Mouse (Mus musculus) lung, embryonic 15.5 days (tissue): ENCODE results near the gene Smim15. TPM values are rescaled to one million over a fixed set of nuclear protein-coding genes. Genes with fewer than 3 reads are reported as not detected.

Experiments
- ATAC-seq: fragments of 200-750 bp; cut with Nextera tagmentation; 2 replicates; pipeline ENCODE4 v1.8.0; 2017; ENCODE audit warnings: moderate number of reproducible peaks, borderline replicate concordance; ENCODE audit not compliant: low FRiP score, low TSS enrichment; ENCODE audit errors: extremely low read depth
- H3K27ac ChIP-seq: fragments of 300-500 bp; sonication (generic); 2 replicates; pipeline ENCODE4 v1.5.1; 2015; ENCODE audit warnings: moderate library complexity, mild to moderate bottlenecking, inconsistent platforms
- H3K27me3 ChIP-seq: fragments of 300-500 bp; sonication (generic); 2 replicates; pipeline ENCODE4 v1.6.1; 2015; ENCODE audit warnings: inconsistent platforms
- H3K36me3 ChIP-seq: fragments of 300-500 bp; sonication (generic); 2 replicates; pipeline ENCODE4 v1.6.1; 2015; ENCODE audit warnings: inconsistent platforms
- H3K4me1 ChIP-seq: fragments of 300-500 bp; sonication (generic); 2 replicates; pipeline ENCODE4 v1.6.1; 2015; ENCODE audit warnings: inconsistent platforms
- H3K4me2 ChIP-seq: fragments of 300-500 bp; sonication (generic); 2 replicates; pipeline ENCODE4 v1.6.1; 2015; ENCODE audit warnings: inconsistent platforms, mild to moderate bottlenecking, moderate library complexity
- H3K4me3 ChIP-seq: fragments of 300-500 bp; sonication (generic); 2 replicates; pipeline ENCODE4 v1.5.1; 2015; ENCODE audit warnings: mild to moderate bottlenecking, inconsistent platforms
- H3K9ac ChIP-seq: fragments of 300-500 bp; sonication (generic); 2 replicates; pipeline ENCODE4 v1.6.1; 2015; ENCODE audit warnings: inconsistent platforms
- H3K9me3 ChIP-seq: fragments of 300-500 bp; sonication (generic); 2 replicates; pipeline ENCODE4 v1.6.1; 2016; ENCODE audit warnings: inconsistent platforms
- WGBS: fragments of 180-500 bp; shearing (Covaris S2); methylation state at CpG from one replicate; pipeline ENCODE4 v1.1.7; 2015; 5-methylcytosine and 5-hydroxymethylcytosine counted together
- polyA plus RNA-seq: library from polyadenylated mRNA; unstranded; fragments of >200 nt; fragmentation: Nextera tagmentation; extraction: Ambion mirVana; gene quantifications from 2 replicates; pipeline ENCODE4 v1.2.1, GENCODE M21; 2015

Smim15 gene
- 68.8 and 69.7 TPM in 2 replicates for polyA plus RNA-seq

- H3K36me3 ChIP-seq: peaks cover 9% of the 10 kb centered on the region; the same call in 1 of the 2 replicates
- peaks cover 40% of the 10 kb centered on the region for H3K4me1 ChIP-seq
- no peaks in the 10 kb centered on the region for H3K9me3 ChIP-seq
- under 1% methylated on average over 71 of the region's 71 CpGs for WGBS
- H3K4me3 ChIP-seq: peak within 1 kb of the TSS; percentile 83
- H3K27me3 ChIP-seq: no peaks in the 10 kb centered on the region
- H3K9ac ChIP-seq: peak within 1 kb of the TSS; percentile 96
- H3K4me2 ChIP-seq: peak within 1 kb of the TSS; percentile 72
- ATAC-seq: peak; percentile 97
- peak within 1 kb of the TSS; percentile 97 for H3K27ac ChIP-seq
These were observed at the start of gene Smim15 for GRCm38 (mm10) chr13:108044222-108044941. Gene Smim15 (plus strand): TSS chr13:108044446.

DNA sequence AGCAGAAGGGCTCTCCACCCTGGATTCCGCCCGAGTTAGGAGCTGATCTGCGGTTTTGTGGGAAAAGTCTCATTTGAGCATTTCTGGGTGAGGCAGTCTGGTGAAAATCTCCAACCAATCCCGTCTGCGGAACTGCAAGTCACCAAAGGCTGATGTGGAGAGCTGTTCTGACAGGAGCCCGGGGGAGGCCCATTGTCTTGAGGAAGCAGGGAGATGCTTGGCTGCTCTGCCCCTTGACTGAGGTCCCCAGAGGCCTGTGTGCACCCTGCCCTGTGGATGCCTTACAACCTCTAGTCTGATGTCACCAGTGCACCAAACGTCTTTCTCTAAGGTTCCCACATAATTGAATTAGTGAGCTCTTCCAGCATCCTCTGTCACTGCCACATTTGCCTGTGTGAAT is 49.0 kb upstream of the Smim15 start:
- H3K36me3 ChIP-seq: no peaks in the 10 kb centered on the region
- no peaks in the 10 kb centered on the region for H3K27me3 ChIP-seq
- H3K9me3 ChIP-seq: no peaks in the 10 kb centered on the region
- WGBS: 56% methylated on average over 7 of the region's 7 CpGs
- no peaks in the 10 kb centered on the region; the same call in 1 of the 2 replicates for H3K4me1 ChIP-seq
- no peak overlapping the region for H3K4me3 ChIP-seq
- peak; percentile 19; the same call in 1 of the 2 replicates for ATAC-seq
- H3K9ac ChIP-seq: no peak overlapping the region
- no peak overlapping the region for H3K4me2 ChIP-seq
- H3K27ac ChIP-seq: no peak overlapping the region

GRCm38 (mm10) chr13:107996301-107996700 is 47.9 kb upstream of the Smim15 start:
- no peaks in the 10 kb centered on the region for H3K36me3 ChIP-seq
- H3K4me2 ChIP-seq: no peak overlapping the region
- H3K9ac ChIP-seq: no peak overlapping the region
- no peak for ATAC-seq
- WGBS: 92% methylated on average over 3 of the region's 3 CpGs
- H3K27ac ChIP-seq: no peak overlapping the region
- H3K27me3 ChIP-seq: no peaks in the 10 kb centered on the region
- H3K9me3 ChIP-seq: no peaks in the 10 kb centered on the region
- H3K4me1 ChIP-seq: no peaks in the 10 kb centered on the region; the same call in 1 of the 2 replicates
- H3K4me3 ChIP-seq: no peak overlapping the region

DNA sequence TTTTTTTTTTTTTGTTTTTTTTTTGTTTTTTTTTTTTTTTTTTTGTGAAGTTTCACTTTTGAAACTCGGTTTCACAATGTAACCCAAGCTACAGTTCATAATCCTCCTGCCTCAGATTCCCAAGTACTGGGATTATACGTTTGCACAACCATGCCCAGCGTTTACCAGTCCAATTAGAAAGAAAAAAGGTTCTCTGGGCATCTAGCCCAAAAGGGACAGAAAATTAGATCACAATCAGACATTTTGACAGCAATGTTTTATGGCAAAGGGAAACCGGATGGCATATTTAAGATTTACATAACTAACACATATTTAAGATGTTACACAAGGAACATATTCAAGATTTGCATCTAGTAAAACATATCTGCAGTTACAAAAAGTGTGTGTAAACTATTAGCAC is 36.4 kb upstream of the Smim15 start:
- Histone ChIP-seq H3K4me3 (no peak overlapping the region), H3K27ac (no peak overlapping the region), H3K27me3 (no peaks in the 10 kb centered on the region), H3K36me3 (no peaks in the 10 kb centered on the region), H3K4me1 (no peaks in the 10 kb centered on the region), H3K9ac (no peak overlapping the region), H3K9me3 (no peaks in the 10 kb centered on the region), H3K4me2 (no peak overlapping the region)
- no peak for ATAC-seq
- WGBS: 79% methylated on average over 4 of the region's 4 CpGs

GRCm38 (mm10) chr13:108013110-108013509 is 31.1 kb upstream of the Smim15 start:
- no peaks in the 10 kb centered on the region for H3K4me1 ChIP-seq
- H3K4me3 ChIP-seq: no peak overlapping the region
- H3K27ac ChIP-seq: no peak overlapping the region
- H3K36me3 ChIP-seq: no peaks in the 10 kb centered on the region
- no peak overlapping the region for H3K9ac ChIP-seq
- no peaks in the 10 kb centered on the region for H3K9me3 ChIP-seq
- 74% methylated on average over 8 of the region's 8 CpGs for WGBS
- ATAC-seq: no peak
- H3K27me3 ChIP-seq: no peaks in the 10 kb centered on the region
- no peak overlapping the region for H3K4me2 ChIP-seq

DNA sequence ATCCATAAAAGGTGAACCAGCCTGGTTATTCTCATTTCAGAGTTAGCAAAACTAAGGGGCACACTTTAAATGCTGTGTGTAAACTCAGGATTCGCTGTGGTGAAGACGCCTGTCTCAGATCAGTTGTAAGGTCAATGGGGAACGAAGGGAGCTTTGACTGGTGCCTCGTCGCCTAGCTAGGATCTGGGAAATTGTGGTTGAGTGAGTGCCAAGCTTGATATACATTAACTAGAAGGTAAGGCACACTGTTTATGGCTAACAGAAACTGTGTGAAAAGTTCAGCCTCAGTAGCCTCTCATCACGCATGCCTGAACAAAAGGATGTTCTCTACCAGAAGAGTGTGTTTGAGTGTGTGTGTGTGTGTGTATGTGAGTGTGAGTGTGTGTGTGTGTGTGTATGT is 30.4 kb upstream of the Smim15 start:
- no peak for ATAC-seq
- Histone ChIP-seq H3K4me2 (no peak overlapping the region), H3K36me3 (no peaks in the 10 kb centered on the region), H3K4me3 (no peak overlapping the region), H3K27me3 (no peaks in the 10 kb centered on the region), H3K9me3 (no peaks in the 10 kb centered on the region), H3K4me1 (no peaks in the 10 kb centered on the region), H3K27ac (no peak overlapping the region), H3K9ac (no peak overlapping the region)
- 75% methylated on average over 6 of the region's 6 CpGs for WGBS

DNA sequence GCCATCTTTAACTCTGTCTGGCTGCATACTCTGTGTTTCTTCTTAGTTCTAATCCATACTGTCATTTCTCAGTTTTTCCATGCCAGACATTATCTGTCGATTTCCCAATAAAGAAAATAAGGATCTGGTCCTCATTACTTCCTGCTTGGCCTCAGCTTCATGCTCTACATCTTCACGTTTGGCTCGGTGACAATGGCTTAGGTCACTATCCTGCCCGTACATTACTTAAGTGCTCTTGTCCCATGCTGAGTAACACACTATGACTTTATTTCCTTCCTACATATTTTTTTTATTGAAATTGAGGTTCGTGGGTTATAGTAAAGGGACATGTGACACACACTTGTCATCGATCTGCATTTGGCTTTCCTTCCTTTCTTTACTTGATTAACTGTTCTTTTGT is 29.1 kb upstream of the Smim15 start:
- Histone ChIP-seq H3K4me1 (no peaks in the 10 kb centered on the region), H3K4me2 (no peak overlapping the region), H3K27me3 (no peaks in the 10 kb centered on the region), H3K4me3 (no peak overlapping the region), H3K9me3 (no peaks in the 10 kb centered on the region), H3K27ac (no peak overlapping the region), H3K36me3 (no peaks in the 10 kb centered on the region), H3K9ac (no peak overlapping the region)
- WGBS: 69% methylated on average over 6 of the region's 6 CpGs
- no peak for ATAC-seq

DNA sequence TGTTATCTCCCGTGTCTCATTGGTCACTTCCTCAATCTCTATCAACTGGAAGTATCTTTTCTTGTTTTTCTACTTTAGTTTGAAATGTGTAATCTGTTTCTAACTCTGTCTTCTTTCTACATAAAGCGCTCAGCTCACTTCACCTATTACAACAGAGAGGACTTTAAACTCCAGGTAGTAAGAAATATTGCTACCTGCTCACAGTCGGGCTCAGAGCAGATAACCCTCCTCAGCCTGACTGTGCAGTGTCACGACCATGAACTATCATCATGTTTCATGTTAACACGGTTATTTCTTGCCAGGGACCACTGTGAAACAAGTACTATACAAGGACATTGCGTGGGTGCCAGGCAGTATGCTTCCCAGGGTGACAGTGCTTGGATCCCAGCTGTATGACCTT is 26.9 kb upstream of the Smim15 start:
- WGBS: 58% methylated on average over 6 of the region's 6 CpGs
- ATAC-seq: no peak

GRCm38 (mm10) chr13:108025802-108026201 is 18.4 kb upstream of the Smim15 start:
- Histone ChIP-seq H3K27ac (no peak overlapping the region), H3K4me1 (no peaks in the 10 kb centered on the region), H3K4me3 (no peak overlapping the region), H3K36me3 (no peaks in the 10 kb centered on the region), H3K9ac (no peak overlapping the region), H3K9me3 (no peaks in the 10 kb centered on the region), H3K4me2 (no peak overlapping the region), H3K27me3 (no peaks in the 10 kb centered on the region)
- 64% methylated on average over 3 of the region's 3 CpGs for WGBS
- no peak for ATAC-seq

More for the DNA sequence above, 26.9 kb upstream of the Smim15 start:
- Histone ChIP-seq H3K27me3 (no peaks in the 10 kb centered on the region), H3K4me1 (no peaks in the 10 kb centered on the region), H3K9ac (no peak overlapping the region), H3K36me3 (no peaks in the 10 kb centered on the region), H3K4me2 (no peak overlapping the region), H3K27ac (no peak overlapping the region), H3K9me3 (no peaks in the 10 kb centered on the region), H3K4me3 (no peak overlapping the region)

- H3K27ac ChIP-seq: no peak overlapping the region
- ATAC-seq: no peak
- H3K9me3 ChIP-seq: no peaks in the 10 kb centered on the region
- H3K4me2 ChIP-seq: no peak overlapping the region
- 72% methylated on average over 4 of the region's 4 CpGs for WGBS
- H3K4me3 ChIP-seq: no peak overlapping the region
- H3K27me3 ChIP-seq: no peaks in the 10 kb centered on the region
- H3K4me1 ChIP-seq: no peaks in the 10 kb centered on the region
- H3K36me3 ChIP-seq: no peaks in the 10 kb centered on the region
- H3K9ac ChIP-seq: no peak overlapping the region
These were observed 11.5 kb upstream of the Smim15 start for GRCm38 (mm10) chr13:108032789-108033188.

DNA sequence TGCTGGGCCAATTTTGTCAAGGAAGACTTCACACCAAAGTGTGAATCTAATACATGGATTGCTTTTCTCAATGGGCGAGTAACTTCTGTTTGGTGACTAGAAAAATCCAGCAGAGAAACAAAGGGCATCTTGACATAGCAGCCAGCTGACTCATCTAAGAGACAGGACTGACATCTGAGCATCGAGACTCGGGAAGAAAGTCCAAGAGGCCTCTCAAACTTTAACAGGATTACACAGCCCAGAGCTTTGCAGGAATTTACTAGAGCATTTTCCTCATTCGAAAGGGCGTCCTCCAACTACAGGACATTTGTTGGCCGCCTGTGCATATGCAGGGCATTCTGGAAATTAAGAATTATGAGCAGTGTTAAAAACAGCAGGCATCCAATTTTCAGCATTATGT is 4.9 kb upstream of the Smim15 start:
- Histone ChIP-seq H3K4me1 (peaks cover 28% of the 10 kb centered on the region), H3K36me3 (no peaks in the 10 kb centered on the region), H3K9ac (no peak overlapping the region), H3K9me3 (no peaks in the 10 kb centered on the region), H3K4me2 (no peak overlapping the region), H3K27me3 (no peaks in the 10 kb centered on the region), H3K27ac (no peak overlapping the region), H3K4me3 (no peak overlapping the region)
- WGBS: 68% methylated on average over 6 of the region's 6 CpGs
- no peak for ATAC-seq

DNA sequence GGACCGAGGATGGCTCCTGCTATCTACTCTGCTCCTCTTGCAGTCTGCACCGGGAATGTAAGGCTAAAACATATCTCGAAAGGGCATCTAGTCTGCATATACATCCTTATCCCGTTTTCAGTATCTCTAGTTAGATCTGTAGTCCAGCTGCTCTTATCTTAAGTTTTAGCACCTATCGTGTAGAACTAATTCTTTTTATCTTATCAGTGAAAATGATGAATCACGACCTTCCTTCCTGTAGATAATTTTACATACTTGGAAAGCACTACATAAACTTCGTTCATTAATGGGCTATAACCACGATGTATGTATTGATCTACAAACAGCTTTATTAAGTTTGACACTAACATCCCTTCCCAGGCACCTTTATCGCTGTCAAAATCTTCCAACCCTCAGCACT is 4.3 kb upstream of the Smim15 start:
- ATAC-seq: no peak
- Histone ChIP-seq H3K27me3 (no peaks in the 10 kb centered on the region), H3K4me2 (no peak overlapping the region), H3K4me1 (peaks cover 28% of the 10 kb centered on the region), H3K36me3 (no peaks in the 10 kb centered on the region), H3K9me3 (no peaks in the 10 kb centered on the region), H3K4me3 (no peak overlapping the region), H3K9ac (no peak overlapping the region), H3K27ac (no peak overlapping the region)
- WGBS: 31% methylated on average over 9 of the region's 9 CpGs
